ENCODE assay signal across 29 mouse cellular contexts in genomic region chr7:115372921-115373320, GRCm38 (mm10).
"Had no signal": no experiment of that assay in that cellular context is flagged by ENCODE, and none has a peak within 500 bp of the region (broad histone marks: within the 10 kb centered on the region; RNA-seq: fewer than 3 reads in every experiment).

No protein-coding gene starts in this region.

- ATAC-seq: liver, embryonic 12.5 days; liver, postnatal 0 days; lung, postnatal 0 days; midbrain, embryonic 13.5 days; midbrain, embryonic 15.5 days had no signal

- H3K9ac ChIP-seq: limb, embryonic 12.5 days; limb, embryonic 15.5 days; liver, embryonic 12.5 days; liver, embryonic 13.5 days; liver, embryonic 14.5 days; liver, embryonic 15.5 days; liver, postnatal 0 days; lung, embryonic 14.5 days; lung, embryonic 15.5 days; midbrain, embryonic 12.5 days; midbrain, embryonic 13.5 days; midbrain, embryonic 15.5 days; neural tube, embryonic 12.5 days had no signal

- H3K9me3 ChIP-seq: limb, embryonic 12.5 days; limb, embryonic 15.5 days; liver, embryonic 12.5 days; liver, embryonic 13.5 days; liver, embryonic 15.5 days; lung, embryonic 15.5 days; megakaryocyte, embryonic 14.5 days; midbrain, embryonic 10.5 days; midbrain, embryonic 12.5 days; midbrain, embryonic 13.5 days; midbrain, embryonic 15.5 days; neural tube, embryonic 12.5 days had no signal

- H3K4me1 ChIP-seq: liver, embryonic 12.5 days; liver, embryonic 13.5 days; liver, embryonic 15.5 days; midbrain, embryonic 13.5 days; midbrain, embryonic 15.5 days had no signal

- DNase-seq: left cerebral cortex, postnatal 4 days; liver; liver, embryonic 13.5 days; liver, postnatal 0 days; lung, adult 18-20 months; lung, adult 2 months; lung, embryonic 14.5 days; lung, postnatal 10 days; lung, postnatal 14 days; lung, postnatal 36 days; lung, postnatal 4 days; midbrain, embryonic 14.5 days had no signal

- H3K4me3 ChIP-seq: left cerebral cortex, adult 2 months; limb, embryonic 12.5 days; limb, embryonic 15.5 days; liver, embryonic 12.5 days; liver, embryonic 13.5 days; liver, embryonic 15.5 days; lung, embryonic 15.5 days; megakaryocyte, embryonic 14.5 days; midbrain, embryonic 10.5 days; midbrain, embryonic 12.5 days; midbrain, embryonic 13.5 days; midbrain, embryonic 15.5 days; myocyte; neural tube, embryonic 12.5 days had no signal

- H3K27me3 ChIP-seq: limb, embryonic 15.5 days; liver, embryonic 12.5 days; liver, embryonic 13.5 days; liver, embryonic 15.5 days; lung, embryonic 15.5 days; midbrain, embryonic 12.5 days; midbrain, embryonic 13.5 days; midbrain, embryonic 15.5 days; neural tube, embryonic 12.5 days had no signal

- H3K27ac ChIP-seq: left cerebral cortex, adult 2 months; liver, embryonic 12.5 days; liver, embryonic 13.5 days; liver, embryonic 14.5 days; liver, embryonic 15.5 days; lung, embryonic 15.5 days; macrophage; midbrain, embryonic 10.5 days; midbrain, embryonic 12.5 days; midbrain, embryonic 13.5 days; midbrain, embryonic 15.5 days; neural tube, embryonic 12.5 days had no signal

- H3K4me2 ChIP-seq: limb, embryonic 12.5 days; limb, embryonic 15.5 days; liver, embryonic 11.5 days; liver, embryonic 12.5 days; liver, embryonic 13.5 days; liver, embryonic 15.5 days; lung, embryonic 14.5 days; lung, embryonic 15.5 days; midbrain, embryonic 12.5 days; midbrain, embryonic 13.5 days; midbrain, embryonic 15.5 days; neural tube, embryonic 12.5 days had no signal

- H3K36me3 ChIP-seq: limb, embryonic 12.5 days; limb, embryonic 15.5 days; liver, embryonic 12.5 days; liver, embryonic 13.5 days; liver, embryonic 15.5 days; lung, embryonic 15.5 days; midbrain, embryonic 10.5 days; midbrain, embryonic 12.5 days; midbrain, embryonic 13.5 days; midbrain, embryonic 15.5 days; neural tube, embryonic 12.5 days had no signal
